Mouse (Mus musculus) heart, adult 9 months (tissue): ENCODE data around the gene Slc39a9.

Source experiments
- DNase-seq, 2 experiments: peaks; one replicate each; pipeline ENCODE4 v3.0.0; 2022; ENCODE audit warnings: low spot score in 2 of 2

Slc39a9 gene

GRCm38 (mm10) chr12:80653951-80654658 is 10.4 kb downstream of the Slc39a9 start:
- peak; percentile 44 for DNase-seq

- peak in 1 of 2 experiments; percentile 9 for DNase-seq
These were observed 11.0 kb downstream of the Slc39a9 start for GRCm38 (mm10) chr12:80654659-80655025.

- no peak for DNase-seq
These were observed 15.0 kb downstream of the Slc39a9 start for GRCm38 (mm10) chr12:80658661-80659060.

GRCm38 (mm10) chr12:80662322-80662721 is 18.6 kb downstream of the Slc39a9 start:
- DNase-seq: no peak

- DNase-seq: no peak
These were observed 20.3 kb downstream of the Slc39a9 start for GRCm38 (mm10) chr12:80663935-80664334.

- DNase-seq: no peak
These were observed 24.7 kb downstream of the Slc39a9 start for GRCm38 (mm10) chr12:80668391-80668790.

- DNase-seq: peak in 1 of 2 experiments; percentile 33
These were observed 29.5 kb downstream of the Slc39a9 start for GRCm38 (mm10) chr12:80673170-80673569.

GRCm38 (mm10) chr12:80681340-80681739 is 37.7 kb downstream of the Slc39a9 start:
- DNase-seq: no peak

GRCm38 (mm10) chr12:80683554-80683953 is 39.9 kb downstream of the Slc39a9 start:
- DNase-seq: no peak

GRCm38 (mm10) chr12:80684316-80684715 is 40.6 kb downstream of the Slc39a9 start:
- DNase-seq: no peak

GRCm38 (mm10) chr12:80687788-80688211 is 44.1 kb downstream of the Slc39a9 start:
- DNase-seq: peak; percentile 10 to 21

GRCm38 (mm10) chr12:80689696-80690095 is 46.0 kb downstream of the Slc39a9 start:
- no peak for DNase-seq

- no peak for DNase-seq
These were observed 48.0 kb downstream of the Slc39a9 start for GRCm38 (mm10) chr12:80691671-80692091.

- no peak for DNase-seq
These were observed 48.7 kb downstream of the Slc39a9 start, which contains the start of gene Plekhd1 for GRCm38 (mm10) chr12:80692269-80692972. Gene Plekhd1, plus strand, starts transcription at chr12:80692591.

GRCm38 (mm10) chr12:80693700-80694099 is 50.0 kb downstream of the Slc39a9 start:
- no peak for DNase-seq

- DNase-seq: no peak
These were observed 51.3 kb downstream of the Slc39a9 start for GRCm38 (mm10) chr12:80695004-80695403.

GRCm38 (mm10) chr12:80698526-80699143 is 55.0 kb downstream of the Slc39a9 start:
- DNase-seq: no peak

GRCm38 (mm10) chr12:80699144-80699531 is 55.5 kb downstream of the Slc39a9 start:
- no peak for DNase-seq

GRCm38 (mm10) chr12:80701332-80701731 is 57.6 kb downstream of the Slc39a9 start:
- DNase-seq: no peak

GRCm38 (mm10) chr12:80706208-80706914 is 62.7 kb downstream of the Slc39a9 start:
- no peak for DNase-seq

GRCm38 (mm10) chr12:80706915-80707604 is 63.4 kb downstream of the Slc39a9 start:
- no peak for DNase-seq
